Mouse (Mus musculus): ENCODE results near the gene Maco1. TPM values are rescaled to one million over a fixed set of nuclear protein-coding genes. Genes with fewer than 3 reads are reported as not detected.

Maco1 gene
- polyA plus RNA-seq, 2 experiments = 29.5 to 40.4 TPM

DNA sequence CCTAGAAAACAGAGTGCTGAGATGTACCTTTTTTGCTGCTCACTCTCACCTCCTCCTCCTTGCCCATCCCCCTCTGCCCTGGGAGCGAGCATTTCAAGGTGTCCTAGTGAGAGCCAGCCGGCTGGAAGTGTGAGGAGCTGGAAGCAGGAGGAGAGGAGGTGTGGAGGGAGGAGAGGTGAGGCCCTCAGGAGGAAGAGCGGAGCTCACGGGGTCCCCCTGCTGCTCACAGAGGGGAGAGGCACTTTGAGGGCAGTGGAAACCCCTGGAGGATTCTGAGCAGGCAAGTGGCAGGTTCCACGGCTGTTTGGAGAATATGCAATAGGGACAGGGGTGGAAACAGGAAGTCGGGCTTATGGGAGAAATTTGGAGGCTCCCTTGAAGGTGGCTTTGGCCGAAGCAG lies 30.1 kb upstream of the Maco1 start:
- H3K9me3 ChIP-seq (ENCODE audit: control insufficient read depth, low read length) = no peaks in the 10 kb centered on the region
- no peaks in the 10 kb centered on the region for H3K36me3 ChIP-seq (ENCODE audit: control insufficient read depth, insufficient read depth, low read length)
- DNase-seq (ENCODE audit: low spot score) = no peak
- no peak overlapping the region for H3K4me3 ChIP-seq (replicated peaks; ENCODE audit: low read length)
- H3K27me3 ChIP-seq (ENCODE audit: control insufficient read depth, insufficient read depth, low read length) = no peaks in the 10 kb centered on the region
- H3K4me1 ChIP-seq (ENCODE audit: control insufficient read depth, insufficient read depth, low read length) = no peaks in the 10 kb centered on the region; the same call in 1 of the 2 replicates
- H3K4me2 ChIP-seq (replicated peaks; ENCODE audit: low read depth, low read length, severe bottlenecking) = no peak overlapping the region
- no peak for TF ChIP-seq POLR2A (IDR thresholded peaks at IDR 0.05; ENCODE audit: borderline replicate concordance, extremely low read depth, insufficient read depth, insufficient read length)
- no peak overlapping the region for H3K27ac ChIP-seq (replicated peaks; ENCODE audit: low read depth, low read length)
- ATAC-seq (ENCODE audit: low FRiP score, low read depth) = no peak
- WGBS = 27% methylated on average over 7 of the region's 7 CpGs
- H3K9ac ChIP-seq (ENCODE audit: low read depth, low read length, severe bottlenecking) = no peak overlapping the region

DNA sequence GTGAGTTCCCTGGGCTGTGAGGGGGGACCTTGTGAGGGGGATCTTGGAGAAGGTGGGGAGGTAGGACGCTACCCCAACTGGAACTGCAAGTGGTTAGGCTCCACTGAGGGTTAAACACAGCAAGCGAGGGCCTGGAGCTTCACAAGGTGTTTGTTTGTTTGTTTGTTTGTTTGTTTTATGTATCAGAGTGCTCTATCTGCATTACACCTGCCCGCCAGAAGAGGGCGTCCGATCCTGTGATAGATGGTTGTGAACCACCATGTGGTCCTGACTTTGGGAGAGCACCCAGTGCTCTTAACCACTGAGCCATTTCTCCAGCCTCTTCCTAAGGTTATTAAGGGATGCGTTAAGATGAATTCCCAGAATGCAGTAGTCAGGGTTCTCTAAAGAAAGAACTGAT lies 26.9 kb upstream of the Maco1 start:
- peak overlapping the region; percentile 28 for H3K4me3 ChIP-seq (replicated peaks; ENCODE audit: low read length)
- H3K9me3 ChIP-seq (ENCODE audit: control insufficient read depth, low read length) = no peaks in the 10 kb centered on the region
- DNase-seq (ENCODE audit: low spot score) (no peak), ATAC-seq (ENCODE audit: low FRiP score, low read depth) (no peak)
- 0 out of 2 replicates have a peak overlapping the region, but pooled peaks have one; percentile 29 for H3K9ac ChIP-seq (ENCODE audit: low read depth, low read length, severe bottlenecking)
- WGBS = 37% methylated on average over 6 of the region's 6 CpGs
- no peak overlapping the region for H3K27ac ChIP-seq (replicated peaks; ENCODE audit: low read depth, low read length)
- peak overlapping the region; percentile 49 for H3K4me2 ChIP-seq (replicated peaks; ENCODE audit: low read depth, low read length, severe bottlenecking)
- no peaks in the 10 kb centered on the region; the same call in 1 of the 2 replicates for H3K4me1 ChIP-seq (ENCODE audit: control insufficient read depth, insufficient read depth, low read length)
- H3K27me3 ChIP-seq (ENCODE audit: control insufficient read depth, insufficient read depth, low read length) = no peaks in the 10 kb centered on the region
- no peak for TF ChIP-seq POLR2A (IDR thresholded peaks at IDR 0.05; ENCODE audit: borderline replicate concordance, extremely low read depth, insufficient read depth, insufficient read length)
- H3K36me3 ChIP-seq (ENCODE audit: control insufficient read depth, insufficient read depth, low read length) = no peaks in the 10 kb centered on the region

DNA sequence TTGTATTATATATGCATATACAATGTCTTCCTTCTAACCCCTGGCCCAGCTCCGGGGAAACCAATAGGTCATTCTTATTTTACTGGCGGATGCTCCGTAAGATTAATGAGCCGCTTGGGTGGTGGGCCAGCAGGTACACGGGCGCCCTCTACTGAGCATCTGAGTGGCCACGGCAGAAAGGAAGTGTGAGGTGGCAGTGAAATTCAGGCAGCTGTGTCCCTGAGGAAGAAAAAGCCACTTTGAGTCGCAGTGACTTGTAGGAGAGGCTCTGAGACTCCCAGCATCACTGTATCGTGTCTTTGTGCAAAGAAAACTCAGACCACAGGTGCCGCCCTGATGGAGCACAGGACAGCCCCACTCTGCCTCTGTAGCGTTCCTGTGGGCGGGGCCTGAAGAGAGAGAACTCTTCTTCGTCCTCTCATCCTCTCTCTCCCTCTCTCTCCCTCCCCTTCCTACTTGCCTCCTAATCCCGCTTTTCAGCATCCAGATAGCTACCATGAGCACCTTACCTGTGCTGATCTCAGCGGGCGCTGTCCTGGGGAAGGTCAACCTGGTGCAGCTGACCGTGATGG lies 26.4 kb upstream of the Maco1 start:
- peak overlapping the region; percentile 49 for H3K4me2 ChIP-seq (replicated peaks; ENCODE audit: low read depth, low read length, severe bottlenecking)
- no peak for TF ChIP-seq POLR2A (IDR thresholded peaks at IDR 0.05; ENCODE audit: borderline replicate concordance, extremely low read depth, insufficient read depth, insufficient read length)
- peak overlapping the region; percentile 28 for H3K4me3 ChIP-seq (replicated peaks; ENCODE audit: low read length)
- H3K27ac ChIP-seq (replicated peaks; ENCODE audit: low read depth, low read length) = no peak overlapping the region
- no peaks in the 10 kb centered on the region; the same call in 1 of the 2 replicates for H3K4me1 ChIP-seq (ENCODE audit: control insufficient read depth, insufficient read depth, low read length)
- WGBS = 2% methylated on average over 15 of the region's 17 CpGs
- peak overlapping the region; percentile 29; the same call in 1 of the 2 replicates for H3K9ac ChIP-seq (ENCODE audit: low read depth, low read length, severe bottlenecking)
- no peaks in the 10 kb centered on the region for H3K27me3 ChIP-seq (ENCODE audit: control insufficient read depth, insufficient read depth, low read length)
- DNase-seq (ENCODE audit: low spot score) (peak; percentile 70), ATAC-seq (ENCODE audit: low FRiP score, low read depth) (no peak)
- H3K36me3 ChIP-seq (ENCODE audit: control insufficient read depth, insufficient read depth, low read length) = no peaks in the 10 kb centered on the region
- no peaks in the 10 kb centered on the region for H3K9me3 ChIP-seq (ENCODE audit: control insufficient read depth, low read length)

DNA sequence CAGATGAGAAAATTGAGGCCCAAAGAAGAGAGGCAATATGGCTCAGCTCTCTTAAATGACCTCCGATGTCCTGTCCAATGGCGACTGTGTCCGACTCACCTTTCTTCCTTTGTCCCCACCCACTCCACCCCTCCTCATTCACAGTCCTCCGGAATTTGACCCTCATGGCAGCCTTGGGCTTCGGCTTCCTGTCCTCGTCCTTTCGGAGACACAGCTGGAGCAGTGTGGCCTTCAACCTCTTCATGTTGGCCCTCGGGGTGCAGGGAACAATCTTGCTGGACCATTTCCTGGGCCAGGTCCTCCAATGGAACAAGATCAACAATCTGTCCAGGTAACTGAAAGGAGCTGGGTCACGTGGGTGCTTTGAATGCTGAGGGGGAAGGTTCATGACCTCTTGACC lies 23.0 kb upstream of the Maco1 start:
- no peak overlapping the region for H3K4me2 ChIP-seq (replicated peaks; ENCODE audit: low read depth, low read length, severe bottlenecking)
- no peaks in the 10 kb centered on the region for H3K27me3 ChIP-seq (ENCODE audit: control insufficient read depth, insufficient read depth, low read length)
- WGBS = 83% methylated on average over 9 of the region's 9 CpGs
- DNase-seq (ENCODE audit: low spot score) (no peak), ATAC-seq (ENCODE audit: low FRiP score, low read depth) (no peak)
- TF ChIP-seq POLR2A (IDR thresholded peaks at IDR 0.05; ENCODE audit: borderline replicate concordance, extremely low read depth, insufficient read depth, insufficient read length) = no peak
- no peaks in the 10 kb centered on the region for H3K36me3 ChIP-seq (ENCODE audit: control insufficient read depth, insufficient read depth, low read length)
- H3K4me3 ChIP-seq (replicated peaks; ENCODE audit: low read length) = no peak overlapping the region
- H3K9ac ChIP-seq (ENCODE audit: low read depth, low read length, severe bottlenecking) = no peak overlapping the region
- no peak overlapping the region for H3K27ac ChIP-seq (replicated peaks; ENCODE audit: low read depth, low read length)
- H3K4me1 ChIP-seq (ENCODE audit: control insufficient read depth, insufficient read depth, low read length) = no peaks in the 10 kb centered on the region; the same call in 1 of the 2 replicates
- H3K9me3 ChIP-seq (ENCODE audit: control insufficient read depth, low read length) = no peaks in the 10 kb centered on the region

DNA sequence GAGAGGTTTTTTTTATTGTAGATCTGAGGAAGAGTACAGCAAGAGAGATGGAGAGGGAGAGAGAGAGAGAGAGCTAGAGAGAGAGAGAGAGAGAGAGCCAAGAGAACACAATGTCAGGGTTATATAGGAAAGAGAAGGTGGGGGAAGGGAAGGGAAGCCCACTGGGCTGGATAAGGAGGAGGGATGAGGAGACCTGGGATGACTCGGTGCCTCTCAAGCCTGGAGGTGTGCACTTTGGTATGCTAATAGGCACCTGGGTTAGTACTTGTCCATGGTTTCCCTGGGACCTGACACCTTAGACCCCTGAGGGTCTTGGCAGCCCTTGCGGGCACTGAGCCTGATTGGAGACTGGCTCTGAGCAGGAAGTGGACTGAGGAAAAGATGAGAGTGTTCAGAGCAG lies 18.8 kb upstream of the Maco1 start:
- no peak for DNase-seq (ENCODE audit: low spot score)
- Histone ChIP-seq H3K27me3 (ENCODE audit: control insufficient read depth, insufficient read depth, low read length) (peaks cover 17% of the 10 kb centered on the region; the same call in 1 of the 2 replicates), H3K4me3 (replicated peaks; ENCODE audit: low read length) (no peak overlapping the region), H3K9me3 (ENCODE audit: control insufficient read depth, low read length) (no peaks in the 10 kb centered on the region), H3K9ac (ENCODE audit: low read depth, low read length, severe bottlenecking) (no peak overlapping the region), H3K4me1 (ENCODE audit: control insufficient read depth, insufficient read depth, low read length) (no peaks in the 10 kb centered on the region), H3K36me3 (ENCODE audit: control insufficient read depth, insufficient read depth, low read length) (no peaks in the 10 kb centered on the region), H3K4me2 (replicated peaks; ENCODE audit: low read depth, low read length, severe bottlenecking) (no peak overlapping the region), H3K27ac (replicated peaks; ENCODE audit: low read depth, low read length) (no peak overlapping the region)
- WGBS = 24% methylated on average over 2 of the region's 2 CpGs
- no peak for ATAC-seq (ENCODE audit: low FRiP score, low read depth)
- TF ChIP-seq POLR2A (IDR thresholded peaks at IDR 0.05; ENCODE audit: borderline replicate concordance, extremely low read depth, insufficient read depth, insufficient read length) = no peak

Data from limb, embryonic 14.5 days (tissue).